Mouse (Mus musculus): ENCODE data around the gene Abhd17c. TPM values are rescaled to one million over a fixed set of nuclear protein-coding genes. Genes with fewer than 3 reads are reported as not detected.
A peak's percentile ranks its signal among the peaks of the same experiment; 100 is the strongest.

Abhd17c gene
- total and polyA plus RNA-seq, 2 experiments from 2014 or later: 76.9 to 89.8 TPM

DNA sequence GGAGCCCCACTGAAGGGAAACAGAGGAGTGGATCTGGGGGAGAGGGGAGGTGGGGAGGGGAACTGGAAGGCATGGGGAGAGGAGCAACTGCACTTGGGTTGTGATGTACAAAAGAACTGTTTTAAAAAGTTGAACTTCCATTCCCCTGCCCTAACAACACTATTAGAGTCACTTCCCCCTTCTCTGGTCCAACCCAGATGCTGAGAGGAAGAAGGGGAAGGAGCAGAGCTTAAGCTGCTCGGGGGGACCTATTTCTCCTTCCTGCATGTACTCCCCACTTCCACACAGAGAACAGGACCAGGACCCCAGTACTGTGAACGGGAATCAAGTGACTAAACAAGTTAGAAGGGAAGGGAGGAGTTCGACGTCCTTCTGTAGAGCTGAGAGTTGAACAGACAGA is 11.9 kb upstream of the Abhd17c start:
- no peak overlapping the region for H3K4me3 ChIP-seq (ENCODE audit: low read depth, low read length)
- no peaks in the 10 kb centered on the region for H3K27me3 ChIP-seq (ENCODE audit: insufficient read depth, low read length)
- H3K27ac ChIP-seq (ENCODE audit: low read depth, low read length): no peak overlapping the region
- no peaks in the 10 kb centered on the region for H3K36me3 ChIP-seq (ENCODE audit: insufficient read depth, low read length)
- no peaks in the 10 kb centered on the region for H3K4me1 ChIP-seq (ENCODE audit: insufficient read depth, low read length)
- ATAC-seq (ENCODE audit: low FRiP score) (no peak), DNase-seq (ENCODE audit: low spot score) (no peak)
- no peak overlapping the region for H3K4me2 ChIP-seq (ENCODE audit: low read depth, low read length, poor library complexity, severe bottlenecking)
- no peak overlapping the region for H3K9ac ChIP-seq (replicated peaks; ENCODE audit: low read length, poor library complexity, severe bottlenecking)
- H3K9me3 ChIP-seq (ENCODE audit: low read length): no peaks in the 10 kb centered on the region
- WGBS: 75% methylated on average over 4 of the region's 4 CpGs
- no peak for TF ChIP-seq CTCF (IDR thresholded peaks at IDR 0.05)

DNA sequence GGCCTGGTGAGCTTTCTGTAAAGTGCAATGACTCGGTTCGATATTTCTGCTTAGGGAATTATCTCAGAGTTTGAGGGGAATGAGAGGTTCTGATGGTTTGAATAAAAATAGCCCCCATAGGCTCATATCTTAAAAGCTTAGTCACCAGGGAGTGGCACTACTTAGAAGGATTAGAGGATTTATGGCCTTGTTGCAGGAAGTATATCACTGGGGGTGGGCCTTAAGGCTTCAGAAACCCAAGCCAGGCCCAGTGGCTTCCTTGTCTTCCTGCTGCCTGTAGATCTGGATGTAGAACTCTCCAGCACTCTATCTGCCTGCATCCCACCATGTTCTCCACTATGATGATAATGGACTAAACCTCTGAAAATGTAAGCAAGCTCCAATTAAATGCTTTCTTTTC is 7.7 kb upstream of the Abhd17c start:
- H3K27me3 ChIP-seq (ENCODE audit: insufficient read depth, low read length): no peaks in the 10 kb centered on the region
- H3K9ac ChIP-seq (replicated peaks; ENCODE audit: low read length, poor library complexity, severe bottlenecking): no peak overlapping the region
- H3K4me2 ChIP-seq (ENCODE audit: low read depth, low read length, poor library complexity, severe bottlenecking): no peak overlapping the region
- no peaks in the 10 kb centered on the region for H3K4me1 ChIP-seq (ENCODE audit: insufficient read depth, low read length)
- TF ChIP-seq CTCF (IDR thresholded peaks at IDR 0.05): no peak
- no peak overlapping the region for H3K27ac ChIP-seq (ENCODE audit: low read depth, low read length)
- no peak overlapping the region for H3K4me3 ChIP-seq (ENCODE audit: low read depth, low read length)
- DNase-seq (ENCODE audit: low spot score): no peak
- WGBS: 98% methylated on average over 2 of the region's 2 CpGs
- no peak for ATAC-seq (ENCODE audit: low FRiP score)
- H3K9me3 ChIP-seq (ENCODE audit: low read length): no peaks in the 10 kb centered on the region
- H3K36me3 ChIP-seq (ENCODE audit: insufficient read depth, low read length): no peaks in the 10 kb centered on the region

DNA sequence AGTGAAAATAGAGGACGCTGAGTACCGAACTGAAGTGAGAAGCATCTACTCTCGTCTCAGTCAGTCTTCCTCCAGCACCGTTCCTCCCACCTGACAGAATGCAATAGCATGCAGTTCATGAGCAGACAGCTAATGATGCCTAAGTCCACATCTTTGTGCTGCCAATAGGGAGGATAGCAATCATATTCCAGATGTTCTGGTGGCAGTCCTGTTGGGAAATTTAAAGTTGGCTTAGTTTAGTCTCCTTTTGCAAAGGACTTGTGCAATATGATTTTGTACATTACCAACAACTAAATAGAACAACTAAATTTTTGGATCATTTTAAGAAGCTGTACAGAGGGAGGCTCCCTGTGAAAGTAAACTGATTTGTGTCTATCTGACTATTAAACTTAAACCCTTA is 2.1 kb upstream of the Abhd17c start:
- H3K4me2 ChIP-seq (ENCODE audit: low read depth, low read length, poor library complexity, severe bottlenecking): no peak overlapping the region
- no peak overlapping the region for H3K9ac ChIP-seq (replicated peaks; ENCODE audit: low read length, poor library complexity, severe bottlenecking)
- no peak for DNase-seq (ENCODE audit: low spot score)
- no peak for TF ChIP-seq CTCF (IDR thresholded peaks at IDR 0.05)
- H3K4me3 ChIP-seq (ENCODE audit: low read depth, low read length): no peak overlapping the region
- H3K4me1 ChIP-seq (ENCODE audit: insufficient read depth, low read length): peaks cover 17% of the 10 kb centered on the region
- H3K9me3 ChIP-seq (ENCODE audit: low read length): no peaks in the 10 kb centered on the region
- no peak for ATAC-seq (ENCODE audit: low FRiP score)
- no peak overlapping the region for H3K27ac ChIP-seq (ENCODE audit: low read depth, low read length)
- H3K36me3 ChIP-seq (ENCODE audit: insufficient read depth, low read length): no peaks in the 10 kb centered on the region
- whole genome bisulfite sequencing: 91% methylated on average over 4 of the region's 4 CpGs
- H3K27me3 ChIP-seq (ENCODE audit: insufficient read depth, low read length): no peaks in the 10 kb centered on the region

DNA sequence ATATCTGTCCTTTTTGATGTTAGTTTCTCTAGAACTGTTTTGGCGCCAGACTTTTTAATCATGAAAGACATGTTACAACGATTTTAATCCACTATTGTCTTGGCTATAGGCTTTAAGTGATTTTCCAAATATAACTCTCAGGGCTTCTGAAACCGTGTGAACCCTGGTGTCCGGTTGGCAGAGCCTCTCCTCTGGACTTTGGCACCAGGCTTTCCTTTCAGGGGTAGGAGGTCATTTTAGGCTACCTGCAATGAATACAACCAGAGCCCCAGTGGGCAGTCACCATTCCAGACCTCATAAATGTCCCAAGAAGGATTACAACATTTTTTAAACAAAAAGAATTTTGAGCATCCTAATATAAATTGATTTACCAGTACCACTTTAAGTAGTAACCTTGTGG is 1.1 kb upstream of the Abhd17c start:
- H3K4me3 ChIP-seq (ENCODE audit: low read depth, low read length): no peak overlapping the region

DNA sequence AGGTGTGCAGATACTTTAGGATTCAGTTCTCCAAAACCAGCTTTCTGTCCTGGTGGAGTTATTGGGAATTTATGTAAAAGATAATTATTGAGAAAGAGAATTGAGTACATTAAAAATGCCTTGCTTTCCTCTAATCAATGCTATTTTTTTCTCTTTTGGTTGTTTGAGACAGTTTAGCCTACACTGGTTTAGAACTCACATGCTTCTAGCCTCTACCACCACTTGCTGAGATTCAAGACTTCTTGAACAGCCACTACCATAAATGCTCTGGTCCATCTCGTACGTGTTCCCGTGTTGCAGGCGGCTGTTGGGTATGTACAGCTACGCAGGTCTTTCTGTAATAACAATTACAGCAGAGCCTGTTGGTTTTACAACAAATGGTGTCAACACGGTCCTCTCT is 681 bp upstream of the Abhd17c start:
- 0 out of 2 replicates have a peak, but pooled peaks have one; percentile 7 for TF ChIP-seq CTCF (IDR thresholded peaks at IDR 0.05)
- peak overlapping the region; percentile 98; the same call in 1 of the 2 replicates for H3K9ac ChIP-seq (replicated peaks; ENCODE audit: low read length, poor library complexity, severe bottlenecking)
- no peaks in the 10 kb centered on the region for H3K36me3 ChIP-seq (ENCODE audit: insufficient read depth, low read length)
- peak overlapping the region; percentile 96 for H3K27ac ChIP-seq (ENCODE audit: low read depth, low read length)
- peak overlapping the region; percentile 96 for H3K4me2 ChIP-seq (ENCODE audit: low read depth, low read length, poor library complexity, severe bottlenecking)
- H3K9me3 ChIP-seq (ENCODE audit: low read length): no peaks in the 10 kb centered on the region
- DNase-seq (ENCODE audit: low spot score) (no peak), ATAC-seq (ENCODE audit: low FRiP score) (0 out of 2 replicates have a peak, but pooled peaks have one; percentile 1)
- peaks cover 21% of the 10 kb centered on the region for H3K4me1 ChIP-seq (ENCODE audit: insufficient read depth, low read length)
- peak overlapping the region; percentile 96 for H3K4me3 ChIP-seq (ENCODE audit: low read depth, low read length)
- no peaks in the 10 kb centered on the region for H3K27me3 ChIP-seq (ENCODE audit: insufficient read depth, low read length)
- 51% methylated on average over 6 of the region's 6 CpGs for WGBS

More for the DNA sequence above, 1.1 kb upstream of the Abhd17c start:
- no peaks in the 10 kb centered on the region for H3K9me3 ChIP-seq (ENCODE audit: low read length)
- 79% methylated on average over 4 of the region's 4 CpGs for WGBS
- no peaks in the 10 kb centered on the region for H3K36me3 ChIP-seq (ENCODE audit: insufficient read depth, low read length)
- H3K27me3 ChIP-seq (ENCODE audit: insufficient read depth, low read length): no peaks in the 10 kb centered on the region
- ATAC-seq (ENCODE audit: low FRiP score) (no peak), DNase-seq (ENCODE audit: low spot score) (no peak)
- H3K4me2 ChIP-seq (ENCODE audit: low read depth, low read length, poor library complexity, severe bottlenecking): no peak overlapping the region
- no peak overlapping the region for H3K27ac ChIP-seq (ENCODE audit: low read depth, low read length)
- H3K9ac ChIP-seq (replicated peaks; ENCODE audit: low read length, poor library complexity, severe bottlenecking): no peak overlapping the region
- no peak for TF ChIP-seq CTCF (IDR thresholded peaks at IDR 0.05)
- H3K4me1 ChIP-seq (ENCODE audit: insufficient read depth, low read length): peaks cover 21% of the 10 kb centered on the region

DNA sequence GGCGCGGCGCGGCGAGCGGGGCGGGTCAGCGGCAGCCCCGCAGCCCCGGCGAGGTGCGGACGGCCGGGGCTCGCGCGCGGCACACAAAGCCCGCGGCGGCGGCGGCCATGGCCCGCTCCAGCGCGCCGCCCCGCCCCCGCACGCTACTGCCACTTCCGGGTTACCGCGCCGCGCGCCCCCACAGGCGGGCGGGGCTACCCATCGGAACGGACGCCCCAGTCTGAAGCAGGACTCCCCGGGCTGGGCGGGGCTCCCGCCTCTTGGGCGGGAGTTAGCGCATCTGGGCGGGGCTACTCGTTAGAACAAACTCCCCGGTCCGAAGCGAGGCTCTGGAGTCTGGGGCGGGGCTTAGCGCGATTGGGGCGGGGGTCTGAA is 254 bp upstream of the Abhd17c start:
- Histone ChIP-seq H3K4me2 (ENCODE audit: low read depth, low read length, poor library complexity, severe bottlenecking) (peak overlapping the region; percentile 96), H3K4me3 (ENCODE audit: low read depth, low read length) (peak overlapping the region; percentile 96), H3K4me1 (ENCODE audit: insufficient read depth, low read length) (peaks cover 21% of the 10 kb centered on the region), H3K27ac (ENCODE audit: low read depth, low read length) (peak overlapping the region; percentile 96), H3K36me3 (ENCODE audit: insufficient read depth, low read length) (no peaks in the 10 kb centered on the region), H3K9me3 (ENCODE audit: low read length) (no peaks in the 10 kb centered on the region), H3K9ac (replicated peaks; ENCODE audit: low read length, poor library complexity, severe bottlenecking) (peak overlapping the region; percentile 98), H3K27me3 (ENCODE audit: insufficient read depth, low read length) (no peaks in the 10 kb centered on the region)
- ATAC-seq (ENCODE audit: low FRiP score) (peak; percentile 95), DNase-seq (ENCODE audit: low spot score) (peak; percentile 97)
- WGBS: 2% methylated on average over 36 of the region's 55 CpGs
- TF ChIP-seq CTCF (IDR thresholded peaks at IDR 0.05): no peak

All from midbrain, postnatal 0 days (tissue).